Mouse (Mus musculus) right cerebral cortex, postnatal 14 days (tissue): ENCODE measurements around the gene Micu1.
A peak's percentile ranks its signal among the peaks of the same experiment; 100 is the strongest.
"Not testable (repeated sequence)": the region's sequence is repeated elsewhere in the genome, so short reads cannot be mapped to it uniquely, and the experiment has no call there.

Experiments
- DNase-seq: peaks from one replicate; pipeline ENCODE4 v3.0.0; 2022

The Micu1 gene

GRCm38 (mm10) chr10:59861201-59861600 lies 158.9 kb downstream of the Micu1 start:
- no peak for DNase-seq

DNA sequence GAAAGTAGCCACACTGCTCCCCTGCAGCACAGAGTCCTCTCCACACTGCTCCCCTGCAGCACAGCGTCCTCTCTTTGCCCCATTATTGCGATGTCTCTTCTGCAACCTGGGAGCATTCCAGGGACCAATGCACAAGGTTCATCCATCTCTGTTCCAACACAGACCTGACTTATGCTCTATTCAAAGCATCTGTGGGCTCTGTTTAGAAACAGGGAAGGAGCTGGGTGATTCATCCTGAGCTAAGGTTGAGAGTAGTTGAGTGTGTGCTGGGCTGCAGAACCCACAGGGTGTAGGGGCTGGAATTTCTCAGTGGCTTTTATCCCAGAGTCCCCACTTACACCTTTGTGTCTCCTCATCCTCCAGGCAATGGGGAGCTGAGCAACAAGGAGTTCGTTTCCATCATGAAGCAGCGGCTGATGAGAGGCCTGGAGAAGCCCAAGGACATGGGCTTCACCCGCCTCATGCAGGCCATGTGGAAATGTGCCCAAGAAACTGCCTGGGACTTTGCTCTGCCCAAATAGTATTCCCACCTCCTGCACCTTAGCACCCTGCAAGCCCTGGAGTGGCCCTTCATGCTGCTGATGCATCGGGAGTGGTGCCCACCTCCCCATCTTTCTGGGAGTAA lies 160.7 kb downstream of the Micu1 start:
- DNase-seq: no peak

GRCm38 (mm10) chr10:59863620-59864019 lies 161.3 kb downstream of the Micu1 start:
- no peak for DNase-seq

DNA sequence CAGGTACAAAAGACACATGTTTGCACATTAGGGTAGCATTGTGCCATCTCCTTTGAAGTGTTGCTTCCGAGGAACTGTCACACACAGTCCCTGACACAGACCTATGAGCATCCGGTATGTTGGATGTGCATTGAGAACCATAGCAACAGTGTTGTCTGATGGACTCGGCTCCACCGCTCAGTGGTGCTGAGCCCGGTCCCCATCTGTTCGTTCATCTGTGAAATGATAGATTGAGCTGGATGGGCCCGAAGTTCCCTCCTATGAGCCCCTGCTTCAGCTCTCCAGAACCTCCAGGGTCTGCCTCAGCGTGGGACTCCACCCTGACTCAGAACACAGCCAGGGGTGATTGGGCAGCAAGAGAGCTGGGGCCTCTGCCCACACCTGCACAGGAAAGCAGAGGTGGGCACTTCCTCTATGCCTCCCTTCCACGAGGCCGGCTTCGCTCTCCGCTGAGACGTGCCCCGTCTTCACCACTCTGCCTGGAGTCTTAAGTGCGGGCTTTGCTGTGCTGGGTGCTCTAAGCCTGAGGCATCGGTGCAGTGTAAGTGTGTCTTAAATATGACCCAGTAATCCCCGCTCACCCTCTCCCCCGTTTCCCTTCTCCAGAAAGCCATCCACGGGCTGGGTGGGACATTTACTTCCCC lies 162.1 kb downstream of the Micu1 start:
- DNase-seq: peak; percentile 36

DNA sequence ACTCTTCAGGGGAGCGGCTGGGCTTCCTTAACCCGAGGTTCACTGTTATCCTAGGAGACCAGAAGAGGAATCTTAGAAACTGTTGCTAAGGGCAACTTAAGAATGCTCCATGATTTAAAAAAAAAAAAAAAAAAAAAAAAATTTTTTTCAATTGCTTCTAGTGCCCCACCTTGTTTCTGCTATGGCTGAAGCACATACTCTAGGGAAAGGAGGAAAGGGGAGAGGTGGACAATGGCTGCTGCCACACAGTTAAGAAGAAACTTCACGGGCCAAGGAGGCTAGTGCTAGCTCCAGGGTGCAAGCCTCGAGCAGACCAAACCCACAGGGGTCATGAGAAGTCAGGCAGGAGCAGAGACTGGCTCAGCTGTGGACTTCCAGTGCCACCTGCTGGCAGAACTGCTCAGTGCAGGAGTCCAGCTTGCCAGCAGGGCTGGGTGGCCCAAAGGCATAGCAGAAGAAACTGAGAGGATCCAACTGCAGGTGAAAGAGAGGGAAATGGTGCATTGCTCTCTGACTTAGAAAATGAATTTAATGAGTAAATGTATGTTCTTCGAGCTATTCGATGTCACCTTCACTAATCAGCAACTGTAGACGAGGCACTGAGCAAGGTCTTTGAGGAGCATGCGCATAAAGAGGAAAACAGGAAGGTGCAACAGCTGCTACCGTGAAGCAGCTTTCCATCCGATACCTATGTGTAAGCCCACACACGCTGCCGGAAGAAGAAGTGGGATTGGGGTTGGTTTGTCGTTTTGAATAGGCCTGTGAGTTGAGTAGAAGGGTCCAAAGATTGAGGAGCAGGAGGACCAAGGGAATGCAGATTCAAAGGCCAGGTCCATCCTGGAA lies 162.8 kb downstream of the Micu1 start:
- DNase-seq: peak; percentile 85

GRCm38 (mm10) chr10:59868266-59868665 lies 166.0 kb downstream of the Micu1 start:
- no peak for DNase-seq

- DNase-seq: no peak
These were observed 167.8 kb downstream of the Micu1 start for GRCm38 (mm10) chr10:59870038-59870437.

DNA sequence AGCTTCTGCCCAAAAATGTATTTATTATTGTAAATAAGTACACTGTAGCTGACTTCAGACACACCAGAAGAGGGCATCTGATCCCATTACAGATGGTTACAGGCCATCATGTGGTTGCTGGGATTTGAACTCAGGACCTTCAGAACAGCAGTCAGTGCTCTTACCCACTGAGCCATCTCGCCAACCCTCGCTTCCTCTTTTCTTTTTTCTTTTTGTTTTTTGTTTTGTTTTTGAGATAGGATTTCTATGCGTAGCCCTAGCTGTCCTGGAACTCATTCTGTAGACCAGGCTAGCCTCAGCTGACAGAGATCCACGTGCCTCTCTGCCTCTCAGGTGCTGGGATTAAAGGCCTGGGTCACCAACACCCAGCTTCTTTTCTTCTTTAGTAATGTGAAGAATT lies 170.4 kb downstream of the Micu1 start:
- DNase-seq: not testable (repeated sequence)

DNA sequence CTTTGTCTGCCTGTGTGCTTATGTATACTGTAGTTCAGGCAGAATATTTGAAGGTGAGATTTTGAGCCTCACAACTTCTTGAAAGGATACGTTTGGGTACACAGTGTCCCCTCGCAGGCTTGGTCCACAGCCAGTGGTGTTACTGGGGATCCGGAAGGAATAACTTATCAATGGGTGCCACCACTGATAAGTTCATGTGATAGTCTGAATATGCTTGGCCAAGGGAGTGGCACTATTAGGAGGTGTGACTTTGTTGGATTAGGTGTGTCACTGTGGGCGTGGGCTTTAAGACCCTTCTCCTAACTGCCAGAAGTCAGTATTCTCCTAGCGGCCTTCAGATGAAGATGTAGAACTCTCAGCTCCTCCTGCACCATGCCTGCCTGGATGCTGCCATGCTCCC lies 170.9 kb downstream of the Micu1 start:
- DNase-seq: no peak

DNA sequence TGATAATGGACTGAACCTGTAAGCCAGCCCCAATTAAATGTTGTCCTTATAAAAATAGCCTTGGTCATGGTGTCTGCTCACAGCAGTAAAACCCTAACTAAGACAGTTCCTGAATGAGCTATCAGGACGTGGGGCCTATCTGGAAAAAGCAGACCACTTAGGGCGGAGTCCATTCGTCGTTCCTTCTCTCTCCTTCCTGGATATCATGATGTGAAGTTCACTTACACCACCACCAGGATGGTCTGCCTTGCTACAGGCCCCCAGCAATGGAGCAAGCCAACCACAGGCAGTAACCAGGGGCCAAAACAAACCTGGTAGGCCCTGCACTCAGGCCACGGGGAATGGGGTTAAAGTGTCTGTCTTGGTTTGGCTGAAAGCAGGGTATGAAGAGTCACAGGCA lies 171.3 kb downstream of the Micu1 start:
- DNase-seq: no peak

DNA sequence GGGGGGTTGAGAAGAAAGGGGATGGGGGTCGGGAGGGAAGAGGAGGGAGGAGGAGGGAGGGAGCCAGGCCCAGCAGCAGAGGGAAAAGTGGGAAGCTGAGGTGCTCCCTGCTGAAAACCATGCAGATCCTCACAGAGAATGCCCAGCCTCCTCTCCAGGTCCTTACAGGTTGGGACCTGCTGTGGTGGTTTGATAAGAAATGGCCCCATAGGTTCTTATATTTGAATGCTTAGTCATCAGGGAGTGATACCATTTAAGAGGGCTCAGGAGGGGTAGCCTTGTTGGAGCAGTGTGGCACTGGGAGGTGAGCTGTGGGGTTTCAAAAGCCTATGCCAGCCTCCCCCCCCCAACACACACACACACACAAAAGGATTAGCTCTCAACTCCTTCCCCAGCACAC lies 173.1 kb downstream of the Micu1 start:
- DNase-seq: no peak

- DNase-seq: not testable (repeated sequence)
These were observed 174.4 kb downstream of the Micu1 start for GRCm38 (mm10) chr10:59876698-59877097.

DNA sequence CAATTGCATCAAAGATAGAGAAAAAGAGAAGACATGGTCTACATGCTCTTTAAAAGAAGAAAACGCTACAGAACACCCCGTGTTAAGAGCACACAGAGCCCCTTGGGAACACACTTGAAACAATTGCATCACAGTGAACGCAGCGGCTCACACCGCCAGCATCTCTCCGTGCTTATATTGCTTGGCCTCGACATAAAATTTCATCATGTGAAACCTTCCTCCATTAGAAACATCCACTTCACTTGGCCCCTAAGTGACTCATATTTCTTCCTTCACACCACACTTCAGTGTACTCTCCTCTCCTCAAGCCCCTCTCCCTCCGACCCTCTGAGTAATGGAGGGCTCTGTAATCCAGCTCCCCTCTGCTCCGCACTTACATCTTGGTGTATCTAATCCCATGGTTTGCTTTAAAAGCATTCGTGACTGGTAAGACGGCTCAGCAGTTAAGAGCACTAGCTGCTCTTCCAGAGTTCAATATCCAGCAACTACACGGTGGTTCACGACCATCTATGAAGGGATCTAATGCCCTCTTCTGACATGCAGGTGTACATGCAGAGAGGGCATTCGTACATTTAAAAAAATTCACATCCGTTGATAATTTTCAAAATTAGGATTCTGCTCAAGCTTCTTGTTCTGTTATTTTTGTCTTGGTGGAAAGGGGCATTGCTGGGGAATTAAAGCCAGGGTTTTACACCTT lies 175.3 kb downstream of the Micu1 start:
- DNase-seq: no peak

- DNase-seq: no peak
These were observed 176.5 kb downstream of the Micu1 start for GRCm38 (mm10) chr10:59878823-59879222.

DNA sequence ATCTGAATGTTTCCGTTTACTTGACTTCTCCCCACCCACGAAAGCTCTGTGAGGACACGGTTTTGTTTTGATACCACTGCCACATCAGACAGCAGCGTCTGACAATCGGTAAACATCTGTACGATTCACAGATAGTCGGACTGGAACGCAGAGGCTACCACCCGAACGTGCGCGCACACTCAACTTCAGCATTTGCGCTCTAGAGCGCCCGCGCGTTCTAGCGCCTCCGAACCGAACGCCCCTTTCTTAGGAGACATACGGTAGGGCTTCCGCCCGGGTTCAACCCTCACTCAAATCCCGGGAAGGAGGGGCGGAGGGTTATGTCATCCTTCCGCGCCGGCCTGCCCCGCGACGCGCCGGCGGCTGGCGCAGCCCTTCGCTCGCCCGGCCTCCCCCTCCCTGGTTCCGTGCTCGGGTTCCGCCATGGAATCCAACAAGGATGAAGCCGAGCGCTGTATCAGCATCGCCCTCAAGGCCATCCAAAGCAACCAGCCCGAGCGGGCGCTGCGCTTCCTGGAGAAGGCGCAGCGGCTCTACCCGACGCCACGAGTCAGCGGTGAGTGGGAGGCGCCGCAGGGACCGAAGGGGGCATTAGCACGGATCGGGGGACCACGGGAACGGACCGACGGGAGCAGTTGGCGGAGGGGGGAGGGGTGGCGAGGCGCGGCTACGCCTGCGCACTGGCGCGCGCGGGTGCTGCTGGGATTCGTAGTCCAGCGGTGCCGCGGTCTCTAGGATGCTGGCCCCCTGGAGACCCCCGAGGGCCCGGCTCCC lies 177.2 kb downstream of the Micu1 start, which contains the start of gene Dnajb12:
TSS of gene Dnajb12 (plus strand) at position 302 of the 774 bp plus-strand sequence.
- DNase-seq: peak; percentile 94

DNA sequence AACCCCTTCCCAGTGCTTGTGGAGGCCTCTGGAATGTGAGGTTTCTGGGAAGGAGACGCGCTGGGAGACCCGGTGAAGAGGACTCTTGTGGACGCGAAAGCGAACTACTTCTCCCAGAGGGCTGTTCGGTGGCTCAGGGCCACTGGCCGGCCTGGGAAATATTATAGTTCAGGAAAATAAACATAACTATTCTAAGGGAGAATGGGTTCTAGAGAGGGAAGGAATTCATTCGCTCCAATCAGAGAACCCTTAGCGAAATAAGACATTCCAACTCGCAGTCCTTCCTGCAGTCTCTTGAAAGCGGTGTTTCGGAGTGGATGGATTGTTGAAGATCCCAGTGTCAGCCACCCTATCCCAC lies 177.7 kb downstream of the Micu1 start:
- no peak for DNase-seq

- no peak for DNase-seq
These were observed 178.6 kb downstream of the Micu1 start for GRCm38 (mm10) chr10:59880837-59881236.

GRCm38 (mm10) chr10:59884327-59885173 lies 182.3 kb downstream of the Micu1 start:
- no peak for DNase-seq

DNA sequence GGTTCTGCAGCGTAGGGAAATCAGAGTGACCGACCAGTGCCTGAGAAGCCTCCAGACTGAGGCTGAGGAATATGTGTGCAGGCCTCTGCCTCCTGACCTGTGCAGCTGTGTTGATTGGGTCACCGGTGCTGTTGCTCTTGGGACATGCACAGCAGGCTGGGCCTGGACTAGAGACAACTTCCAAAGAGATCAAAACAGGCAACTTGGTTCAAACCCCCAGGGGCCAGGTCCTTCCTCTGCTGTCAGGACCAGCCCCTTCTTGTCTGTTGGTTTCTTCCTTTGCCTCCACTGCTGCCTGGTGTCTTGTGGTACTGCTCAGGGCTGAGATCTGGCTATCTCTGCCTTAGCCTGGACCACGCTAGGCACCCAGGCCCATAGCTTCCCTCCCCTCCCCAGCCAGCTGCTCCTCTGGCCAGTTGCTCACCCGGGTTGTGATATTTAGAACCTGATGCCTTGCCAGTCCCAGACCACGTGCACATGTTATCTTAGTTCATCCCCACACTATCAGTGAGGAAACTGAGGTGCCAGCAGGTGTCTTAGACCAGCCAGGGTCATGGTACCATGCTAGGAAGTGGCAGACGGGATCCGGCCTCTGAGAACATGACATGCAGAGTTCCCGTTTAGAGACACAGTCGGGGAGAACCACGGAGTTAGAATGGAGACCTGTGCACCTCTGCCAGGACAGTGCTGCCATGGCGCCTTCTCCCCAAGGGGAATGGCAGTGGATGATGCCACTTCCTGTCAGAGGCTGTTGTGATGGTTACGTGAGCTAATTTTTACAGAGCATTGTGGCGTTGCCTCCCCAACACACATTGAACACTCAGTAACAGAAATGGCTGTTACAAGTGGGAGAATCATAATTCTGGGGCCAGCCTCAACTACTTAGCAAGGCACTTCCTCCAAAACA lies 183.2 kb downstream of the Micu1 start:
- no peak for DNase-seq

- DNase-seq: no peak
These were observed 183.8 kb downstream of the Micu1 start for GRCm38 (mm10) chr10:59886081-59886466.
